Mouse (Mus musculus) embryonic facial prominence, embryonic 14.5 days (tissue): ENCODE results near the gene Eif3c. TPM values are rescaled to one million over a fixed set of nuclear protein-coding genes. Genes with fewer than 3 reads are reported as not detected.

Experiments
- ATAC-seq: fragments of 200-750 bp; cut with Nextera tagmentation; 2 replicates; pipeline ENCODE4 v1.8.0; 2017; ENCODE audit warnings: low read depth, moderate number of reproducible peaks, moderate TSS enrichment
- DNase-seq: peaks from one replicate; pipeline ENCODE4 v3.0.0-alpha.2; 2015; ENCODE audit warnings: low spot score
- H3K27ac ChIP-seq: fragments of 300-500 bp; sonication (generic); replicated peaks from 2 replicates; pipeline ENCODE4 v1.5.1; 2014; ENCODE audit warnings: low read depth, mild to moderate bottlenecking, low read length, moderate library complexity
- H3K27me3 ChIP-seq: fragments of 300-500 bp; sonication (generic); replicated peaks from 2 replicates; pipeline ENCODE4 v1.6.1; 2014; ENCODE audit warnings: low read length; ENCODE audit not compliant: control insufficient read depth, insufficient read depth
- H3K36me3 ChIP-seq: fragments of 300-500 bp; sonication (generic); 2 replicates; pipeline ENCODE4 v1.6.1; 2014; ENCODE audit warnings: low read length, mixed read lengths; ENCODE audit not compliant: control insufficient read depth, insufficient read depth
- H3K4me1 ChIP-seq: fragments of 300-500 bp; sonication (generic); 2 replicates; pipeline ENCODE4 v1.6.1; 2014; ENCODE audit warnings: antibody characterized with exemption, low read length; ENCODE audit not compliant: control insufficient read depth, insufficient read depth
- H3K4me2 ChIP-seq: fragments of 300-500 bp; sonication (generic); 2 replicates; pipeline ENCODE4 v1.6.1; 2014; ENCODE audit warnings: low read depth, mild to moderate bottlenecking, low read length, moderate library complexity, mixed read lengths
- H3K4me3 ChIP-seq: fragments of 300-500 bp; sonication (generic); 2 replicates; pipeline ENCODE4 v1.5.1; 2014; ENCODE audit warnings: low read depth, mild to moderate bottlenecking, low read length
- H3K9ac ChIP-seq: fragments of 300-500 bp; sonication (generic); 2 replicates; pipeline ENCODE4 v1.6.1; 2014; ENCODE audit warnings: low read depth, mild to moderate bottlenecking, low read length, moderate library complexity, mixed read lengths
- H3K9me3 ChIP-seq: fragments of 300-500 bp; sonication (generic); 2 replicates; pipeline ENCODE4 v1.6.1; 2016; ENCODE audit warnings: low read length; ENCODE audit not compliant: control insufficient read depth
- WGBS: fragments of 180-500 bp; shearing (Covaris S2); extraction: QIAGEN DNeasy Blood & Tissue Kit; methylation state at CpG from one replicate; pipeline ENCODE4 v1.1.7; 2014; 5-methylcytosine and 5-hydroxymethylcytosine counted together
- microRNA-seq: library from miRNA; unstranded; fragments of <30 nt; microRNA quantifications from one replicate; pipeline ENCODE4, GENCODE M21; 2016; ENCODE audit warnings: borderline number of aligned reads
- polyA plus RNA-seq: library from polyadenylated mRNA; unstranded; fragments of >200 nt; fragmentation: Nextera tagmentation; extraction: Ambion mirVana; gene quantifications from 2 replicates; pipeline ENCODE4 v1.2.1, GENCODE M21; 2014

The Eif3c gene
- polyA plus RNA-seq, 1 experiment from 2014 or later = 167 TPM

GRCm38 (mm10) chr7:126497966-126498365, 68.2 kb downstream of the Eif3c start:
- DNase-seq = no peak
- Histone ChIP-seq H3K36me3 (peaks cover 83% of the 10 kb centered on the region), H3K9ac (no peak overlapping the region), H3K4me2 (no peak overlapping the region), H3K4me1 (no peaks in the 10 kb centered on the region), H3K9me3 (no peaks in the 10 kb centered on the region), H3K27me3 (no peaks in the 10 kb centered on the region), H3K27ac (no peak overlapping the region), H3K4me3 (no peak overlapping the region)
- ATAC-seq = no peak
- WGBS = 92% methylated on average over 12 of the region's 12 CpGs

- H3K4me3 ChIP-seq = no peak overlapping the region
- no peak overlapping the region for H3K27ac ChIP-seq
- no peaks in the 10 kb centered on the region for H3K9me3 ChIP-seq
- no peaks in the 10 kb centered on the region for H3K4me1 ChIP-seq
- no peak for ATAC-seq
- no peaks in the 10 kb centered on the region for H3K27me3 ChIP-seq
- peaks cover 98% of the 10 kb centered on the region for H3K36me3 ChIP-seq
- 79% methylated on average over 5 of the region's 5 CpGs for WGBS
- H3K9ac ChIP-seq = no peak overlapping the region
- no peak for DNase-seq
- H3K4me2 ChIP-seq = no peak overlapping the region
Observed at GRCm38 (mm10) chr7:126496475-126496874, 69.7 kb downstream of the Eif3c start.

Small RNA genes lying within 50 kb of the gene (microRNA-seq; reads per million reads assigned to microRNA genes)
- 1.2 reads per million for gene Mir7059

Other genes starting within 250 kb of the Eif3c start
- gene Lat, start 196.8 kb downstream of the Eif3c start, polyA plus RNA-seq = 2.3 TPM in 2 replicates
- gene Spns1, start 189.0 kb downstream of the Eif3c start, polyA plus RNA-seq = 40.4 and 43.8 TPM in 2 replicates
- 2.5 and 2.6 TPM in 2 replicates for gene Nfatc2ip, start 169.7 kb downstream of the Eif3c start, polyA plus RNA-seq
- 0.19 and 0.28 TPM in 2 replicates for gene Cd19, start 151.5 kb downstream of the Eif3c start, polyA plus RNA-seq
- 26.4 and 28.9 TPM in 2 replicates for gene Rabep2, start 137.7 kb downstream of the Eif3c start, polyA plus RNA-seq
- 235 and 334 TPM in 2 replicates for gene Atp2a1, start 103.3 kb downstream of the Eif3c start, polyA plus RNA-seq
- gene Sh2b1, start 91.0 kb downstream of the Eif3c start, polyA plus RNA-seq = 44.3 and 46.3 TPM in 2 replicates
- gene Tufm, start 79.0 kb downstream of the Eif3c start, polyA plus RNA-seq = 127 and 130 TPM in 2 replicates
- gene Atxn2l, start 63.0 kb downstream of the Eif3c start, polyA plus RNA-seq = 49.8 and 54.8 TPM in 2 replicates
- 0.97 and 1.8 TPM in 2 replicates for gene Apobr, start 18.5 kb upstream of the Eif3c start, polyA plus RNA-seq
- gene Cln3, start 19.4 kb upstream of the Eif3c start, polyA plus RNA-seq = 27.8 and 31.8 TPM in 2 replicates
- gene Il27, start 28.5 kb upstream of the Eif3c start, polyA plus RNA-seq = not detected in 2 replicates
- 29.3 and 39.9 TPM in 2 replicates for gene Nupr1, start 64.5 kb upstream of the Eif3c start, polyA plus RNA-seq
- 40.8 and 45.4 TPM in 2 replicates for gene Sgf29, start 82.9 kb upstream of the Eif3c start, polyA plus RNA-seq
- 13.5 and 17.9 TPM in 2 replicates for gene Sult1a1, start 110.0 kb upstream of the Eif3c start, polyA plus RNA-seq
- gene Bola2, start 129.0 kb upstream of the Eif3c start, polyA plus RNA-seq = 108 and 130 TPM in 2 replicates
- 5.3 and 6.4 TPM in 2 replicates for gene Slx1b, start 129.4 kb upstream of the Eif3c start, polyA plus RNA-seq
- 44.9 and 45.2 TPM in 2 replicates for gene Coro1a, start 141.4 kb upstream of the Eif3c start, polyA plus RNA-seq
- 61.9 and 62.3 TPM in 2 replicates for gene Mapk3, start 193.2 kb upstream of the Eif3c start, polyA plus RNA-seq
- 2.1 and 5.1 TPM in 2 replicates for gene Gdpd3, start 199.9 kb upstream of the Eif3c start, polyA plus RNA-seq
- 117 and 123 TPM in 2 replicates for gene Ypel3, start 210.5 kb upstream of the Eif3c start, polyA plus RNA-seq
- 0.24 and 0.35 TPM in 2 replicates for gene Tbx6, start 215.1 kb upstream of the Eif3c start, polyA plus RNA-seq
- 214 and 256 TPM in 2 replicates for gene Ppp4c, start 226.1 kb upstream of the Eif3c start, polyA plus RNA-seq
- 1.1 and 1.9 TPM in 2 replicates for gene Fam57b, start 231.3 kb upstream of the Eif3c start, polyA plus RNA-seq